Mouse (Mus musculus): Measurements from ENCODE around the gene Atp6v1g2. TPM values are rescaled to one million over a fixed set of nuclear protein-coding genes. Genes with fewer than 3 reads are reported as not detected.

The Atp6v1g2 gene
- polyA plus RNA-seq, 1 experiment = 5.0 TPM

DNA sequence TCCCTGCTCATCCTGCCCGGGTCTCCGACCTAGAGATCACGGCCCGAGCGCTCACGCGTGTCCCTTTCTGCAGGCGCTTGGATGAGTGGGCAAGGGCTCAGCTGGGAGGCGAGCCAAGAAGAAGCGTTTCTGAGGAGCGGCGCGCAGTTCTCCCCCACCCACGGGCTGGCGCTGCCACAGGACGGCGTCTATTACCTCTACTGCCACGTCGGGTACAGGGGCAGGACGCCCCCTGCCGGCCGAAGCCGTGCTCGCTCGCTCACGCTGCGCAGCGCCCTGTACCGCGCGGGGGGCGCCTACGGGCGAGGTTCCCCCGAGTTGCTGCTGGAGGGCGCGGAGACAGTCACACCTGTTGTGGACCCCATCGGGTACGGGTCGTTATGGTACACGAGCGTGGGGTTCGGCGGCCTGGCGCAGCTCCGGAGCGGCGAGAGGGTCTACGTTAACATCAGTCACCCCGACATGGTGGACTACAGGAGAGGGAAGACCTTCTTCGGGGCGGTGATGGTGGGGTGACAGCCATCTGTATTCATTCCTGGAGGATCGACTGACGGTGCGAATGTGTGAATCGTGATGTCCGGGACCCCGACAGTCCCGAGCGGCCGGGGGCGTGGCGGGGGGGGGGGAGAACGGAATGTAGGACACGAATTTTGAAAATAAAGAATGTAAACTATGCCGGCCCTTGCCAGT is 37.7 kb upstream of the Atp6v1g2 start:
- peaks cover 15% of the 10 kb centered on the region for H3K36me3 ChIP-seq (ENCODE audit: control insufficient read depth, insufficient read depth, low read length)
- peak overlapping the region; percentile 92 for H3K4me3 ChIP-seq (ENCODE audit: extremely low read depth, insufficient read depth, insufficient read length)
- H3K4me1 ChIP-seq (ENCODE audit: control insufficient read depth, insufficient read depth, insufficient read length) = peaks cover 27% of the 10 kb centered on the region; the same call in 1 of the 2 replicates
- H3K27me3 ChIP-seq (ENCODE audit: control insufficient read depth, insufficient read depth, low read length) = no peaks in the 10 kb centered on the region
- DNase-seq (ENCODE audit: low read depth in 1 of 2, low spot score in 2 of 2) = peak; percentile 77 to 89
- under 1% methylated on average over 66 of the region's 66 CpGs for WGBS
- peak; percentile 97 for TF ChIP-seq CTCF (IDR thresholded peaks at IDR 0.05; ENCODE audit: extremely low read depth, insufficient read depth, insufficient read length, insufficient replicate concordance)
- peak; percentile 55; the same call in 1 of the 2 replicates for TF ChIP-seq POLR2A (IDR thresholded peaks at IDR 0.05; ENCODE audit: low read depth, low read length)
- H3K27ac ChIP-seq (ENCODE audit: insufficient read depth, low read length) = peak overlapping the region; percentile 100

DNA sequence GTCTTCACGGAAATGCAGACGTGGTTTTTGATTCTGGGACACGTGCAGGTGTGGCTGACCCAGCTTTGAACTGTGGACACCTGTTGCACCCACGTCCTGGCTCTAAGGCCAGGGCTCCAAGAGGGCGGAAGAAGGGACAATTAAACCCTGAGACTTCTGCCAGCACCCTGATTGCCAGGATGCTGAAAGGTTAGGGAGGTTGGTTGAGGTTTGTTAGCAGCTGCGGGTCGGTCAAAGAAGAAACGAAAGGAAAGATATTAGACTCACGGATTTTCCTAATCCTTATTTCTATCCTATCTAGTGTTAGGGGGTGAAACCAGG is 37.2 kb upstream of the Atp6v1g2 start:
- Histone ChIP-seq H3K27ac (ENCODE audit: insufficient read depth, low read length) (peak overlapping the region; percentile 100), H3K4me1 (ENCODE audit: control insufficient read depth, insufficient read depth, insufficient read length) (peaks cover 25% of the 10 kb centered on the region; the same call in 1 of the 2 replicates), H3K4me3 (ENCODE audit: extremely low read depth, insufficient read depth, insufficient read length) (peak overlapping the region; percentile 92), H3K36me3 (ENCODE audit: control insufficient read depth, insufficient read depth, low read length) (peaks cover 15% of the 10 kb centered on the region), H3K27me3 (ENCODE audit: control insufficient read depth, insufficient read depth, low read length) (no peaks in the 10 kb centered on the region)
- 27% methylated on average over 9 of the region's 9 CpGs for WGBS
- DNase-seq (ENCODE audit: low read depth in 1 of 2, low spot score in 2 of 2) = no peak
- TF ChIP-seq POLR2A (IDR thresholded peaks at IDR 0.05; ENCODE audit: low read depth, low read length) (no peak), CTCF (IDR thresholded peaks at IDR 0.05; ENCODE audit: extremely low read depth, insufficient read depth, insufficient read length, insufficient replicate concordance) (no peak)

DNA sequence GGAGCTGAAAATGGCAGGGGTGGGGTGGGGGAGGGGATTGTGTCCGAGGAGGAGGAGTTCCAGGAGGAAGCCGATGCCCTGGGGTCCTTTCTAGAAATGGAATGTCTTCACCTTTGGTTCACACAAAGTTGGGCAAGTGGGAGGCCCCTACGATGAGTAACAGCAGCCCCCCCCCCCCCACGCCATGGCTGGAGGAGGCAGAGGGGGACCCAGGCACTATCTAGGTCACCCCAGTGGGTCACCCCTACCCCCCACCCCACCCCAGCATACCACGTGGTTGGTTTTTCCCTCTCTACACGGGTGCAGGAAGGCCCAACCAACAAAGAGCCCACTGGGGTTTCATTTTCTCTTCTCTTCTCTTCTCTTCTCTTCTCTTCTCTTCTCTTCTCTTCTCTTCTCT is 36.3 kb upstream of the Atp6v1g2 start:
- WGBS = 13% methylated on average over 6 of the region's 6 CpGs
- peaks cover 15% of the 10 kb centered on the region for H3K36me3 ChIP-seq (ENCODE audit: control insufficient read depth, insufficient read depth, low read length)
- TF ChIP-seq CTCF (IDR thresholded peaks at IDR 0.05; ENCODE audit: extremely low read depth, insufficient read depth, insufficient read length, insufficient replicate concordance) (no peak), POLR2A (IDR thresholded peaks at IDR 0.05; ENCODE audit: low read depth, low read length) (no peak)
- H3K27me3 ChIP-seq (ENCODE audit: control insufficient read depth, insufficient read depth, low read length) = no peaks in the 10 kb centered on the region
- H3K4me3 ChIP-seq (ENCODE audit: extremely low read depth, insufficient read depth, insufficient read length) = peak overlapping the region; percentile 37; the same call in 1 of the 2 replicates
- peak overlapping the region; percentile 29; the same call in 1 of the 2 replicates for H3K27ac ChIP-seq (ENCODE audit: insufficient read depth, low read length)
- no peak for DNase-seq (ENCODE audit: low read depth in 1 of 2, low spot score in 2 of 2)
- peaks cover 22% of the 10 kb centered on the region; the same call in 1 of the 2 replicates for H3K4me1 ChIP-seq (ENCODE audit: control insufficient read depth, insufficient read depth, insufficient read length)

DNA sequence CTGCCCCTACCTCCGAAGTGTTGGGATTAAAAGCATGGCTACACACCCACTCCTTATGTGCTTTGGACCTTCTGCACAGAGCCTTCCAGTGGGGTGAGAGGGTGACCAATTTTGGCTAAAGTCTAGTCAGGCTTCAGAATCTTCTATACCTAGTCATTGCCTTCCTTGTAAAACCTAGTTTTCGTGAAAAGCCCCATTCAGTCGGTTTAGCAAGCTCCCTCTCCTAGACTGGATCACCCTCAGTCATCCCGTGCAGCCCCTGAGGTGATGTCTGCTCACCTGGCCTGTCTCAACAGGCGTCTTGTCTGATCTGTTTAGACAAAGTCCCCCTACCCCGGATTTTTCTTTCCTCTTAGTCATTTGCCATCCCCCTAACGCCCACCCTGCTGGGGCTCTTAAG is 35.4 kb upstream of the Atp6v1g2 start:
- 76% methylated on average over 7 of the region's 7 CpGs for WGBS
- no peak overlapping the region for H3K27ac ChIP-seq (ENCODE audit: insufficient read depth, low read length)
- H3K27me3 ChIP-seq (ENCODE audit: control insufficient read depth, insufficient read depth, low read length) = no peaks in the 10 kb centered on the region
- no peak for DNase-seq (ENCODE audit: low read depth in 1 of 2, low spot score in 2 of 2)
- H3K36me3 ChIP-seq (ENCODE audit: control insufficient read depth, insufficient read depth, low read length) = peaks cover 15% of the 10 kb centered on the region
- H3K4me1 ChIP-seq (ENCODE audit: control insufficient read depth, insufficient read depth, insufficient read length) = peaks cover 26% of the 10 kb centered on the region
- H3K4me3 ChIP-seq (ENCODE audit: extremely low read depth, insufficient read depth, insufficient read length) = no peak overlapping the region
- TF ChIP-seq POLR2A (IDR thresholded peaks at IDR 0.05; ENCODE audit: low read depth, low read length) (no peak), CTCF (IDR thresholded peaks at IDR 0.05; ENCODE audit: extremely low read depth, insufficient read depth, insufficient read length, insufficient replicate concordance) (no peak)

DNA sequence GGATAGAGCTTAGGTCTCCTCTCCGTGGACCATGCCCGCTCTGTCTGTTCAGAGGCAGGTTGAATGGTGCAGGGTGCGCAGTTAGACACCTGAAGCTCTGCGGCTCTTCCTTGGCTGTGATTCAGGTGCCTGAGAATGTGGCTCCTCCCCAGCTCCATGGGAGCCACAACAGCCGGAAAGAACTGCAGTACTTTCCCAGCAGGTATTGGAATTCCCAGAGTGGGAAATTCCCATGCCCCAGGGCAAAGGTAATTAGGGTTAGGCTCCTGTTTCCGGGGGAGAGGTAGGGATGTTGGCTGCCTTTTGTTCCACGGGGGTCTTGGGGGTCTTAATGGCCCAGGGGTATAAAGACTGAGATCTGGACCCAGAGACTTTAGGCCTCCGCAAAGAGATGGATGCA is 34.5 kb upstream of the Atp6v1g2 start:
- no peak for TF ChIP-seq POLR2A (IDR thresholded peaks at IDR 0.05; ENCODE audit: low read depth, low read length)
- Histone ChIP-seq H3K36me3 (ENCODE audit: control insufficient read depth, insufficient read depth, low read length) (peaks cover 15% of the 10 kb centered on the region), H3K27ac (ENCODE audit: insufficient read depth, low read length) (no peak overlapping the region), H3K27me3 (ENCODE audit: control insufficient read depth, insufficient read depth, low read length) (no peaks in the 10 kb centered on the region), H3K4me3 (ENCODE audit: extremely low read depth, insufficient read depth, insufficient read length) (no peak overlapping the region), H3K4me1 (ENCODE audit: control insufficient read depth, insufficient read depth, insufficient read length) (peaks cover 22% of the 10 kb centered on the region)
- no peak for DNase-seq (ENCODE audit: low read depth in 1 of 2, low spot score in 2 of 2)
- 86% methylated on average over 8 of the region's 8 CpGs for WGBS

DNA sequence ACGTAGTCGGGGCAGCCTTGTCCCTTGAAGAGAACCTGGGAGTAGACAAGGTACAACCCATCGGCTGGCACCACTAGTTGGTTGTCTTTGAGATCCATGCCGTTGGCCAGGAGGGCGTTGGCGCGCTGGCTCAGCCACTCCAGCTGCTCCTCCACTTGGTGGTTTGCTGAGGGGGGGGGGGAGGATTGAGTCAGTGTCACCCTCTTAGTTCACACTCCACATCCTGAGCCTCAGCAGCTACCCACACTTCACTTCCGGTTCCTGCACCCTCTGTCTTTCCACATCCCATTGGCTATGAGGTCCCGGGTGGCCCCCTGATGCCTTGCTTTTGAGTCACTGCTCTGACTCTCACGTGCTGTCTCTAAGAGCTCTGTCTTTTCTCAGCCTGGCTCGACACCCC is 33.1 kb upstream of the Atp6v1g2 start:
- DNase-seq (ENCODE audit: low read depth in 1 of 2, low spot score in 2 of 2) = peak; percentile 68 to 75
- H3K36me3 ChIP-seq (ENCODE audit: control insufficient read depth, insufficient read depth, low read length) = peaks cover 11% of the 10 kb centered on the region
- WGBS = 8% methylated on average over 11 of the region's 11 CpGs
- TF ChIP-seq CTCF (IDR thresholded peaks at IDR 0.05; ENCODE audit: extremely low read depth, insufficient read depth, insufficient read length, insufficient replicate concordance) (no peak), POLR2A (IDR thresholded peaks at IDR 0.05; ENCODE audit: low read depth, low read length) (no peak)
- peaks cover 26% of the 10 kb centered on the region for H3K4me1 ChIP-seq (ENCODE audit: control insufficient read depth, insufficient read depth, insufficient read length)
- peak overlapping the region; percentile 63 for H3K4me3 ChIP-seq (ENCODE audit: extremely low read depth, insufficient read depth, insufficient read length)
- no peaks in the 10 kb centered on the region for H3K27me3 ChIP-seq (ENCODE audit: control insufficient read depth, insufficient read depth, low read length)
- peak overlapping the region; percentile 69 for H3K27ac ChIP-seq (ENCODE audit: insufficient read depth, low read length)

DNA sequence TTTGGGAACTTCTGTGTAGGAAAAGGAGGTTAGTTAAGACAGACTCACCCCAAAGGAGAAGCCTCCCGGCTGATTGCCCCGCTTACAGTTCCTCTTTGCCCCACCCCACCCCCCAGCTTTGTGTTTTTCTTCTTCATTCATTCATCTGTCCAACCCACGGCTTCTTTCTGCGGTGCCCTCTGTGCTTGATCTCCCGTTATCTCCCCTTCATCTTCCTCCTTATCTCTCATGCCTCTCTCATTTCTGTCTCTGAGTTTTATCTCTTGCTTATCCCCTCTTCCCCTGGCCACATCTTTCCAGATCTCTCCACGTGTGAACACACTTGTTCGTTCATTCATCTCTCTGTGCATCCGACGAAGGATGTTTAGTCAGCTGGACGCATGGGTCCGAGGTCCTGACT is 32.3 kb upstream of the Atp6v1g2 start:
- TF ChIP-seq POLR2A (IDR thresholded peaks at IDR 0.05; ENCODE audit: low read depth, low read length) (no peak), CTCF (IDR thresholded peaks at IDR 0.05; ENCODE audit: extremely low read depth, insufficient read depth, insufficient read length, insufficient replicate concordance) (no peak)
- Histone ChIP-seq H3K4me3 (ENCODE audit: extremely low read depth, insufficient read depth, insufficient read length) (peak overlapping the region; percentile 63), H3K27ac (ENCODE audit: insufficient read depth, low read length) (peak overlapping the region; percentile 69), H3K4me1 (ENCODE audit: control insufficient read depth, insufficient read depth, insufficient read length) (peaks cover 26% of the 10 kb centered on the region), H3K36me3 (ENCODE audit: control insufficient read depth, insufficient read depth, low read length) (peaks cover 5% of the 10 kb centered on the region), H3K27me3 (ENCODE audit: control insufficient read depth, insufficient read depth, low read length) (no peaks in the 10 kb centered on the region)
- peak in 1 of 2 experiments; percentile 50 for DNase-seq (ENCODE audit: low read depth in 1 of 2, low spot score in 2 of 2)
- WGBS = 6% methylated on average over 11 of the region's 11 CpGs

Data from spleen, adult 2 months (tissue).